Mouse (Mus musculus) stomach, postnatal 0 days (tissue): Measurements from ENCODE around the gene Lig3.

ENCODE experiments used
- CTCF ChIP-seq: IDR thresholded peaks from 2 replicates; pipeline ENCODE4 v1.5.1; 2016; ENCODE audit warnings: antibody characterized with exemption, low read depth, mild to moderate bottlenecking, moderate library complexity
- EP300 ChIP-seq: optimal IDR thresholded peaks from 2 replicates; pipeline ENCODE3; 2016; ENCODE audit warnings: antibody characterized with exemption

DNA sequence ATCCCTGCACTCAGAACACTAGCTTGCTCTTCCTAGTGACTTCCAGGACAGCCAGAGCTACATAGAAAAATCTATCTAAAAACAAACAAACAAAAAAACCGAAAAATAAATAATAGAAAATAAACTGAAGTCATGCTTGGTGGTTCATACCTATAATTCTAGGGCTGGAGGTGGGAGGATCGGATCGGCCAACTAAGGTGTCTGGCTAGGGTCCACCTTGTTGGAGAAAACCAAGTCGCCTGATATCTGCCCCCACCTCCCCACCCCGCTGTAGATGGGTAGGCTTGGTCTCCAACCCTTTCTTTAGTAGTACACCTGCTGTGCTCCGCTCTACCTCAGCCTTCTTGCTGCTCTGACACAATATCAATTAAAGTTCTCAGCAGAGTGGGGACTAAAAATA, 1.3 kb downstream of the Lig3 start:
- TF ChIP-seq CTCF = no peak
- TF ChIP-seq EP300 = no peak
